Mouse (Mus musculus) heart, embryonic 10.5 days (tissue): ENCODE results near the gene Paqr3. TPM values are rescaled to one million over a fixed set of nuclear protein-coding genes. Genes with fewer than 3 reads are reported as not detected.

Source experiments
- DNase-seq: peaks from one replicate; pipeline ENCODE4 v3.0.0-alpha.2; 2017; ENCODE audit warnings: low spot score
- H3K27ac ChIP-seq: fragments of 300-500 bp; sonication (generic); 2 replicates; pipeline ENCODE4 v1.5.1; 2016; ENCODE audit warnings: mild to moderate bottlenecking
- H3K27me3 ChIP-seq: fragments of 300-500 bp; sonication (generic); 2 replicates; pipeline ENCODE4 v1.6.1; 2016; ENCODE audit warnings: mild to moderate bottlenecking; ENCODE audit not compliant: poor library complexity, insufficient read depth, severe bottlenecking
- H3K36me3 ChIP-seq: fragments of 300-500 bp; sonication (generic); 2 replicates; pipeline ENCODE4 v1.6.1; 2016; ENCODE audit warnings: mild to moderate bottlenecking, moderate library complexity
- H3K4me1 ChIP-seq: fragments of 300-500 bp; sonication (generic); 2 replicates; pipeline ENCODE4 v1.6.1; 2016; ENCODE audit warnings: mild to moderate bottlenecking
- H3K4me3 ChIP-seq: fragments of 300-500 bp; sonication (generic); 2 replicates; pipeline ENCODE4 v1.5.1; 2016; ENCODE audit warnings: mild to moderate bottlenecking, moderate library complexity
- H3K9me3 ChIP-seq: fragments of 300-500 bp; sonication (generic); 2 replicates; pipeline ENCODE4 v1.6.1; 2016; ENCODE audit warnings: mild to moderate bottlenecking, moderate library complexity
- WGBS: fragments of 180-500 bp; shearing (Covaris S2); methylation state at CpG from one replicate; pipeline ENCODE4 v1.1.7; 2016; 5-methylcytosine and 5-hydroxymethylcytosine counted together
- polyA plus RNA-seq: library from polyadenylated mRNA; unstranded; fragments of >200 nt; fragmentation: Nextera tagmentation; extraction: Ambion mirVana; gene quantifications from 2 replicates; pipeline ENCODE4 v1.2.1, GENCODE M21; 2016

Gene Paqr3
- polyA plus RNA-seq, 1 experiment from 2014 or later, result 6.1 TPM

DNA sequence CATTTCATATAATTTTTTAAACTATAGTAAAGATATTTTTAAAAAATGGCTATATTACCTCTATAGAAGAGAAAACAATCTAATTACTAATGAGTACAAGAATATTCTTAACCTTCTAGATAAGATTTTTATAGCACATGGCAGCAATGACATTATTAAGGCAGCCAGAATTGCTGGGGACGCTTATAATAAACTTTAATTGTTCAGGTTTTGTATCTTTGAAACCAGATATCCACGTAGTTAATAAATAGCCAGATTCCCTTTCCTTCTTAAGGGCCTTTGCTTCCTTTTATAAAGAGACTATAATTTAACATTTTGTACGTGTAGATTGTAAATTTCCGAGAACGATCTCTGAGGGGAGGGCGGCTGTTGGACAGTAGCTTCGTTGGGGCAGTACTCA, 66.1 kb downstream of the Paqr3 start:
- WGBS, result 89% methylated on average over 7 of the region's 7 CpGs
- DNase-seq, result no peak
- Histone ChIP-seq H3K27ac (no peak overlapping the region), H3K36me3 (peaks cover 7% of the 10 kb centered on the region; the same call in 1 of the 2 replicates), H3K27me3 (no peaks in the 10 kb centered on the region), H3K4me3 (no peak overlapping the region), H3K9me3 (no peaks in the 10 kb centered on the region), H3K4me1 (no peaks in the 10 kb centered on the region)

Other genes with a start within 250 kb of the Paqr3 start
- 10.2 and 12.3 TPM in 2 replicates for gene Bmp2k, start 113.9 kb downstream of the Paqr3 start, polyA plus RNA-seq